Mouse (Mus musculus) heart, postnatal 14 days (tissue): ENCODE data around the gene Pgf. TPM values are rescaled to one million over a fixed set of nuclear protein-coding genes. Genes with fewer than 3 reads are reported as not detected.

Source experiments
- DNase-seq, 2 experiments: peaks; one replicate each; pipeline ENCODE4 v3.0.0; 2021 to 2022
- intact Hi-C: fragments of 180-260 bp; cut with DNase I; formaldehyde crosslinking; loops from one replicate; pipeline ENCODE4 v1.15.1; 2025
- total RNA-seq, 2 experiments: library from RNA; stranded (reverse); gene quantifications; 2 replicates each; pipeline ENCODE4 v1.2.3; 2021

Pgf gene
- total RNA-seq, 2 experiments from 2014 or later = 3.5 to 4.6 TPM

GRCm38 (mm10) chr12:85193146-85193545, 15.6 kb upstream of the Pgf start:
- intact Hi-C loops = no loop called here
- DNase-seq = no peak

DNA sequence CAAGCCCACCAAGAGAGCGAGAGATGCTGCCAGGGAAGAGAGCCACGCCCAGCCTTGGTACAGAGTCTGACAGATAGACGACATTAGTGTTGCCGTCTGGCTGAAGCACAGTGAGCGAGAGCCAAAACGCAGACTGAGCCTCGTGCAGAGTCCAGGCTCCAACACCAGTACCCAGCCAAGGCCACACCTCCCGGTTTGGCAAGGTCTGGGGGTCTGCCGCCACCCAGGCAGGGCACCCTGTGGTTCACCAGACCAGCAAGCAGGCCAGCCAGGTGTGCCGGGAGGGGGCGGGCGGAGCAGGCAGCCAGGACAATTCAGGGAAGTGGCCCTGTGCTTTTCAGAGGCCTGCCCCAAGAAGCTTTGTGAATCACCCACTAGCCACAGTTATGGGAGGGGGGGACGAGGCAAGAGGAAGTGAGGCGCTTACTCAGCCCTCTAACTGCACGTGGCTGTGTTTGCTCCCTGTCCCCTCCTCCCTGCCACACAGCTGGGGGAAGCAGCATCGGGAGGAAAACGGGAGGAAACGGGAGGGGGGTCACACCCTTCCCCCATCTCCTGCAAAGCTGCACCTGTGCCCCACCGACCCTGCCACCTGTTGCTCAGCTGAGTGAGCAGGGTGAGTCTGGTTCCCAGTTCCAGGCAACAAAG, 15.0 kb upstream of the Pgf start:
- intact Hi-C loops = no loop called here
- peak; percentile 53 to 61 for DNase-seq

GRCm38 (mm10) chr12:85190290-85190689, 12.7 kb upstream of the Pgf start:
- intact Hi-C loops = no loop called here
- DNase-seq = no peak

GRCm38 (mm10) chr12:85186361-85186760, 8.8 kb upstream of the Pgf start:
- intact Hi-C loops = no loop called here
- DNase-seq = no peak

- DNase-seq = peak; percentile 58 to 65
- intact Hi-C loops = loop anchor here (2.0 kb wide), 1 partner anchor 15 kb away; no protein-coding TSS in a partner anchor
Observed at GRCm38 (mm10) chr12:85185810-85186209, 8.2 kb upstream of the Pgf start.

GRCm38 (mm10) chr12:85184118-85184517, 6.5 kb upstream of the Pgf start:
- intact Hi-C loops = loop anchor here (2.0 kb wide), 1 partner anchor 13 kb away; no protein-coding TSS in a partner anchor
- DNase-seq = no peak

DNA sequence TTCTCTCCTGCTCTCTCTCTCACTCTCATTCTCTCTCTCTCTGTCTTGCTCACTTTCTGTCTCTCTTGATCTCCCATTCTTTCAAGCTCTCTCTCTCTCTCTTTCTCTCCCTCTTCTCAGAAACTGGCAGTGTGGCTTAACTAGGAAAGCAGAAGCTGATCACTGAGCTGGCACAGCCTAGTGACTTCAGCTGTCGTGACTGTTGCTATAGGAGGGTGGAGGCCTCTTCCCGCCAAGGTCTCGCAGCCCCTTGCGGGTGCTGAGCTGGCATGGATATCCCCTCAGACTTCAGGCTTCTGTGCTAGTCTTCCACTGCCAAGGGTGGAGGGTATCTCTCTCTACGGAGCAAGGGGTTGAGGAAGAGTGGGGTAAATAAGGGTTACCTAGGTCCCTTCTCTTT, 5.3 kb upstream of the Pgf start:
- intact Hi-C loops = no loop called here
- no peak for DNase-seq

DNA sequence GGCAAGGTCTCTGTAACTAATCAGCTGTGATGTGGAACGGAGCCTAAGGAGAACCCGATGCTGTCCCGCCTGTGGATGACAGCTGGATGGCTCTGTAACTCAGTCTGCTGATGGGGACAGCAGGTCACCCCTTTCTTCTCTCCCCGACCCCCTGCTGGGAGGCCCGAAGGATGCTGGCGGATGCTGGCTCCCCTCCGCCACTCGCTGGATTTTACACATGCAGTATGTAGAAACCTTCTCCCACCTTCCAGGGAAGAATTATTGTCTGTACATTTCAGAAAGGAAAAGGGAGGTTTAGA, 4.7 kb upstream of the Pgf start:
- no peak for DNase-seq
- intact Hi-C loops = no loop called here

- no peak for DNase-seq
- intact Hi-C loops = no loop called here
Observed at GRCm38 (mm10) chr12:85181475-85182344, 4.1 kb upstream of the Pgf start.

DNA sequence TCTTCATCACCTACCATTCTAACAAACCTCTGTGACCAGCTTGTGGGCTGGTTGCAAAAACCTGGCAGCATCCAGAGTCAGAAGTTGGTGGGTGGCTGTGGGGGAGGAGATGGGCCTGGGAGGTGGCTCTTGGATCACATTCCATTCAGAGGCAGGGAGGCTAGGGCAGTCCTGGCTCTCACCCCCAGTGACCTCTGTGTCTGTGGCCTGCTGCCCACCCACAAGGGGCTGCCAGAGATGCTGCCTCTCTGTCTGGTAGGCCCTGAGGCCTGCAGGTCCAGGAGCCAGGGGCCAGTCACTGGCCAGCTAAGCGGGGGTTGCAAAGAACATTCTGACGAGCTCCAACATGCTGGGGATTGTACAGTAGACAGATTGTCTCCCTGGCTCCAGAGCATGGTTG, 704 bp upstream of the Pgf start:
- DNase-seq = no peak
- intact Hi-C loops = loop anchor here (10.0 kb wide), 1 partner anchor 317 kb away; no protein-coding TSS in a partner anchor

DNA sequence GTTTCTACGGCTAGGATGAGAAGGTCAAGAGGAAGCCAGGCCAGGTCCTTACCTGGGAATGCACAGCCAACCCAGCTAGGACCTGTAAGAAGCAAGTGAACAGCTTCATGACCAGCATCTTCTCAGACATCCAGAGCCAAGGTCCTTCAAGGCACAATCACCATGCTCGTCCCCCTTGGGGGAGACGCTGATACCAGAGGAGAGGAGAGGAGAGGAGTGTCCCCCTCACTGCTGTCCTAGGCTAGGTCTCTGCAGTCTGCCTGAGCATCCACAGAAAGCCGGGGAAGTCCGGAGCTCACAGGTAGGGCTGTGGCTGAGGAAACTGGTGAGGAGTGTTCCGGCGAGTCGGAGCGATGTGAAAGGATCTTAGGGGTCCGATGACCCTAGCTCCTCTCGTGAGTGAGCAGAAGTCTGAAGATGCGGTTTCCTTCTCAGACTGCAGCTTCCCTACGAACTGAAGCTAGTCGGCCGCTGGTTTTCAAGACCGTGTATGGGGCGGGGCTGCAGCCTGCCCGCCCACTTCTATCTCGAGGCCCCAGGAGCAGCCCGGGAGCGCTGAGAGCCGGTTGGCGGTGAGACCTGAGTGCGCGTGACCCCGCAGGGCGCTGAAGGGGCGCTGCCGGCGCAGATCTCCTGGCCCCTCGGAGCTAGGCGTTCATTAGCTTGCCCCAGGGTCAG, 605 bp downstream of the Pgf start:
- intact Hi-C loops = loop anchor here (10.0 kb wide), 1 partner anchor 318 kb away; no protein-coding TSS in a partner anchor
- peak in 1 of 2 experiments; percentile 64 for DNase-seq

- peak in 1 of 2 experiments; percentile 47 for DNase-seq
- intact Hi-C loops = loop anchor here (10.0 kb wide), 1 partner anchor 319 kb away; no protein-coding TSS in a partner anchor
Observed at GRCm38 (mm10) chr12:85175926-85176845, 1.4 kb downstream of the Pgf start.

DNA sequence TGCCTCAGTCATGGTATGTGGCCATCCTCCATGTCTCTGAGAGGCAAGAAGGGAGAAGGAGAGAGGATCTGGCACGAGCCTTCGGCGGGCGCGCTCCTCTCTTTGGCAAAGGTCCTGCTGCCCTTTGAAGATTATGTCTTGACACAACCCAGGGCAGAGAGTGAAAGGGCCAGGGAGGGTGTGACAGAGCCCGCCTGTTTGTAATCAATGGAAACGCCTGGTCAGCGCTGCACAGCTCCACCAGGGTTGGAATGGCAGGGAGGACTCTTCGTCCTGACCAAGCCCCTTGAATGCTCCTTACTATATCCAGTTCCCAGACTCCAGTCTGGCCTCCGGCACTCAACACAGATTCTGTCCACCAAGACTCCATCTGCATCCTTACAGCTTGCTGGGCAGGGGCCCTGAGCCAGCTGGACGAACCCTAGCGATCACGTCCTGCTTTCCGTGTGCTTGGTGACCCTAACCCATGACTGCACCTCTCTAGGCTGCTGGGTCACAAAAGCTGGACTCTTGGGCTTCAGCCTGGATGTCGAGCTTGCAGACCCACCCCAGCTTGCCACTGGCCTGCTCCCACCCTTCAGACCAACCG, 2.4 kb downstream of the Pgf start:
- intact Hi-C loops = loop anchor here (10.0 kb wide), 1 partner anchor 320 kb away; no protein-coding TSS in a partner anchor
- no peak for DNase-seq

GRCm38 (mm10) chr12:85174016-85174415, 3.6 kb downstream of the Pgf start:
- intact Hi-C loops = loop anchor here (5.0 to 10.0 kb wide), 2 partner anchors 113 to 321 kb away; partner anchors contain the start of genes Acyp1 and Zc2hc1c
- DNase-seq = peak in 1 of 2 experiments; percentile 41

DNA sequence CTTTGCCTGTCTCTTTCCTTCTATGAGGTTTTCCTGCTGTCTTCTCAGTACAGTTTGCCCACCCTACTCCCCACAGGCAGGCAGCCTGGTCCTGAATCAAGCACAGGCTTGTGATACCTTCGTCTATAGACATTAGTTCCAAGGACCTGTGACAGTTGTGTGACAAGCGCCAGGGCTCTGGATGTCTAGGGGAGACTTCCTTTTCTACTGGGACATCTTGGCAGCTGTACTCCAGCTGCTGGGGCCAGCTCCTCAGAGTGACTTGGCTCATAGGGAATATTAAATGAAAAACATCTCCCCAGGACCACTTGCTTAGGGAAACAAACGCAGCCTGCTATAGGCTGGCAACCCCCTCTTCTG, 6.7 kb downstream of the Pgf start:
- no peak for DNase-seq
- intact Hi-C loops = loop anchor here (2.0 to 10.0 kb wide), 3 partner anchors 14 to 324 kb away; partner anchors contain the start of genes Acyp1 and Zc2hc1c

DNA sequence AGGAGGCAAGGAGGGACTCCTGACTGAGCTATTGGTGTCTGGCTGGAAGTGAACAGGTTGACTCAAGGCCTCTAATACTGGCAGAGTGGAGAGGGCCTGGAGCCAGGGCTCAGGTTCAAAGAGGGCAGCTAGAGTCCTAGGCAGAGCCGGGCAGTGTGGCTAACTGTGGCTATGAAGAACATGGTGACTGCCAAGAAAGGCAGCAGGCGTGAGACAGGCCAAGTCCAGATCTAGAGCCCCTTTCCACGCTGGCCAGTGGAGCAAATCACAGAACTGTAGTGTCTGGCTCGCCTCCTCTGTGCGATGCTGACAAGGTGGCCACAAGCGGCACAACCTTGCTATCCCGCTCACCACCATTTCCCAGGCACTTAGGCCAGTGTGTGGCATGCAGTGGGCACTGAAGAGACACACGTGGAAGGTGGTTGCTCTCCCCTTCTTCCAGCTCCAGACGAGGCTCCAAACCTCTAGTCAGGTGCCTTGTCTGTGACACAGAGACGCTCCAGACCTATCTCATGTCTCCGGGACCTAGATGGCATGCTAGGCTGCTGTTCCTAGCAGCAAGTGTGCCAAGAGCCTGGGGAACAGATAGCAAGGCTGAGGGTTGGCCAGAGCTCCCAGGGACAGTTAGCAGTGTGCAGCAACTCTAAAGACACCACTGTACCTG, 7.2 kb downstream of the Pgf start:
- peak in 1 of 2 experiments; percentile 48 for DNase-seq
- intact Hi-C loops = loop anchor here (2.0 to 10.0 kb wide), 3 partner anchors 14 to 324 kb away; partner anchors contain the start of genes Acyp1 and Zc2hc1c

DNA sequence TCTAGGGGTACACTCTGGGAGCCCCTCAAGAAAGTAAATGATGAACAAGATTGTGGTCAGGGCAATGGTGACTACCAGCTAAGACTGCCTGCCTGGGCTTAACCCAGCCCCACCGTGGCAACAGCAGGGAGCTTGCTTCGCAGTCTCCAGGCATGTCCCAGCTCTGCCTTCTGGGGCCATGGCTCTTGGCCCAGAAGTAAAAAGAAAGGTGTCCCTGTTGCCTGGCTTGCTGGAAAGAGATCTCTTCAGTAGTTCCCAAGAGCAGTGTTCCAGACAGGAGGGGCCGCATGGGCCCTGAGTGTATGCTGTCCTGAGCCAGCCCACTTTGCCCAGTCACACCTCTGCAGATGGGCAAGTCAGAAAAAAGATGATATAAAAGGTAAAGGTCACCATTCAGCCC, 7.7 kb downstream of the Pgf start:
- DNase-seq = no peak

GRCm38 (mm10) chr12:85169117-85169858, 8.3 kb downstream of the Pgf start:
- intact Hi-C loops = loop anchor here (1.0 to 2.0 kb wide), 3 partner anchors 26 to 136 kb away; partner anchors contain the start of gene Eif2b2
- peak; percentile 92 to 95 for DNase-seq

More for the DNA sequence above, 7.7 kb downstream of the Pgf start:
- intact Hi-C loops = loop anchor here (1.0 to 10.0 kb wide), 6 partner anchors 15 to 325 kb away; partner anchors contain the start of genes Acyp1, Eif2b2 and Zc2hc1c
